Mouse (Mus musculus): Measurements from ENCODE around the gene Sorcs2.

Gene Sorcs2

GRCm38 (mm10) chr5:36178215-36178614, 219.7 kb downstream of the Sorcs2 start:
- DNase-seq (ENCODE audit: low spot score) = no peak

- DNase-seq (ENCODE audit: low spot score) = no peak
Observed at GRCm38 (mm10) chr5:36176873-36177272, 221.1 kb downstream of the Sorcs2 start.

GRCm38 (mm10) chr5:36176409-36176808, 221.5 kb downstream of the Sorcs2 start:
- DNase-seq (ENCODE audit: low spot score) = no peak

- no peak for DNase-seq (ENCODE audit: low spot score)
Observed at GRCm38 (mm10) chr5:36174569-36175115, 223.3 kb downstream of the Sorcs2 start.

- no peak for DNase-seq (ENCODE audit: low spot score)
Observed at GRCm38 (mm10) chr5:36168963-36169650, 228.8 kb downstream of the Sorcs2 start.

DNA sequence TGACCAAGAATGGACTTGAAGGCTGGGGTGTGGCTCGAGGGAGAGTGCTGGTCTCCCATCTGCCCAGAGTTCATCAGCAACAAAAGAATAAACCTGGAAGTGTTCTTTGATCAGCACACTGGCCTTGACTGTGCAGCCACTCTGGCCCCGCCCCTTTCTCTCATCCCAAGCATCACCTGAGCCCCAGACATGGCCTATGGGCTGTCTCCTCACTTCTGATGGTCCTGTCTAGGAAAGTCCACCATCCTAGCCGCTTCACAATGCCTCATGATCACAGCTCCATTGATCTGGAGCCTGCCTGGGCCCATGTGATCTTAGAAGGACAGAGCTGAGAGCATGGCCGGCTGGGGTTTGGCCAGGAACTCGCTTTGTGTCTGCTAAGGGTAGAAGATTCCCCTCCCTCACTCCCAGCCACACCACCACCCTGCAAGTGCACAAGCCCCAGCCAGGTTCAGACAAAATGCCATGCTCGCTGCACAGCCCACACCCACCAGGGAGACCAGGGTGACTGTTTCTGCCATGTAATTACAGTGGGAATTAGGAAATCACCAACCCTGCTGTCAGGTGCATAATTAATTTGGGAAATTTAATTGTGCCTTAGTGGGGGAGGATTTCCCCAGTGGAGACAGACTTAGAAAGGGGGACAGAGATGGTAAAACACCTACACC, 231.5 kb downstream of the Sorcs2 start:
- DNase-seq (ENCODE audit: low spot score) = no peak

GRCm38 (mm10) chr5:36165424-36166302, 232.3 kb downstream of the Sorcs2 start:
- DNase-seq (ENCODE audit: low spot score) = no peak

GRCm38 (mm10) chr5:36154879-36155485, 243.0 kb downstream of the Sorcs2 start:
- DNase-seq (ENCODE audit: low spot score) = no peak

GRCm38 (mm10) chr5:36153261-36153660, 244.7 kb downstream of the Sorcs2 start:
- DNase-seq (ENCODE audit: low spot score) = no peak

GRCm38 (mm10) chr5:36151086-36151485, 246.9 kb downstream of the Sorcs2 start:
- DNase-seq (ENCODE audit: low spot score) = no peak

GRCm38 (mm10) chr5:36149098-36149497, 248.8 kb downstream of the Sorcs2 start:
- DNase-seq (ENCODE audit: low spot score) = no peak

- no peak for DNase-seq (ENCODE audit: low spot score)
Observed at GRCm38 (mm10) chr5:36146589-36146988, 251.3 kb downstream of the Sorcs2 start.

DNA sequence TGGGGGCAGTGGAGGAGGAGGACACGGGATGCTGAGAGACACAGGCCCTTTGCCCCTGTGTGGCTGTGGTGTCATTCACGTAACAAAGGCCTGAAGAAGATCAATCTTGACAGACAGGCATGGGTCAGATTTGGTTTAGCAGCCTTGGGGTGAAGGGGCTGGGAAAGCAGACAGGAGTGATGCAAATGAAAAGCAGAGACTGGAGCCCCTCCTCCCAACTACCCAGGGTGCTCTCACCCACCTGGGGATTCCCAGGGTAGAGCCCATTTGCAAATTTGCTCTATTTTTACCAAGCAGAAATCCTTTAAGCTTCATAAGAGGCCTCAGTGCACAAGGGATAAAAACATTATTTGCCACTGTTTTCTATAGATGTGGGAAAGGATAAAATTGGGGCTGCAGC, 253.4 kb downstream of the Sorcs2 start:
- no peak for DNase-seq (ENCODE audit: low spot score)

- DNase-seq (ENCODE audit: low spot score) = no peak
Observed at GRCm38 (mm10) chr5:36141676-36142255, 256.2 kb downstream of the Sorcs2 start.

- DNase-seq (ENCODE audit: low spot score) = peak; percentile 27
Observed at GRCm38 (mm10) chr5:36141112-36141511, 256.8 kb downstream of the Sorcs2 start.

GRCm38 (mm10) chr5:36139766-36140165, 258.2 kb downstream of the Sorcs2 start:
- DNase-seq (ENCODE audit: low spot score) = no peak

- peak; percentile 34 for DNase-seq (ENCODE audit: low spot score)
Observed at GRCm38 (mm10) chr5:36135874-36136542, 261.9 kb downstream of the Sorcs2 start.

- DNase-seq (ENCODE audit: low spot score) = no peak
Observed at GRCm38 (mm10) chr5:36134302-36134701, 263.6 kb downstream of the Sorcs2 start.

DNA sequence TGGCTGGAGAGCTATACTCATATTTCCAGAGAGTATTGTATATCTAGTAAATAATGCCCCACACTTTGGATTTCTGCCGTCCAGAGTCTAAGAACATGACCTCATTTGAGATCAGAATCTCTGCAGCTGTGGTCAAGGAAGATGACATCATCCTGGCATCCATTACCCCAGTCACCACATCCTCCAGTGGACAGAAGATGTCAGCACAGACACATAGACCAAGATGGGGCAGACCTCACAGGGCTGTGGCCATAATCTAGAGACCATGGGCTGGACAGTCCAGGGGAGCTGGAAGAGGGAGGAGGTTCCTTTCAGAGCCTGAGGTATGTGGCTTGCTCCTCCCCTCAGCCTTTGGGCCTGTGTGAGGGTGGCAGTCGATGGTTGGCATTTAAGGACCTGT, 264.0 kb downstream of the Sorcs2 start:
- no peak for DNase-seq (ENCODE audit: low spot score)

- no peak for DNase-seq (ENCODE audit: low spot score)
Observed at GRCm38 (mm10) chr5:36130393-36131011, 267.4 kb downstream of the Sorcs2 start.

GRCm38 (mm10) chr5:36129661-36130060, 268.3 kb downstream of the Sorcs2 start:
- no peak for DNase-seq (ENCODE audit: low spot score)

Measured in T-cell, adult 2 months (primary cell).